Mouse (Mus musculus) neural tube, embryonic 11.5 days (tissue): ENCODE data around the gene Olfr968. TPM values are rescaled to one million over a fixed set of nuclear protein-coding genes. Genes with fewer than 3 reads are reported as not detected.

Experiments used
- ATAC-seq: fragments of 200-750 bp; cut with Nextera tagmentation; 2 replicates; pipeline ENCODE4 v1.8.0; 2017; ENCODE audit warnings: moderate number of reproducible peaks, mild to moderate bottlenecking, moderate TSS enrichment, moderate library complexity; ENCODE audit not compliant: insufficient read depth, low FRiP score, low TSS enrichment
- DNase-seq: peaks from one replicate; pipeline ENCODE4 v3.0.0-alpha.2; 2015; ENCODE audit warnings: low spot score
- H3K27ac ChIP-seq: fragments of 300-500 bp; sonication (generic); 2 replicates; pipeline ENCODE4 v1.5.1; 2014; ENCODE audit warnings: low read depth, mild to moderate bottlenecking, low read length
- H3K27me3 ChIP-seq: fragments of 300-500 bp; sonication (generic); 2 replicates; pipeline ENCODE4 v1.6.1; 2014; ENCODE audit warnings: mild to moderate bottlenecking, low read length, mixed read lengths; ENCODE audit not compliant: control insufficient read depth, insufficient read depth
- H3K36me3 ChIP-seq: fragments of 300-500 bp; sonication (generic); 2 replicates; pipeline ENCODE4 v1.6.1; 2014; ENCODE audit warnings: mild to moderate bottlenecking, low read length, moderate library complexity, mixed read lengths; ENCODE audit not compliant: control insufficient read depth, insufficient read depth
- H3K4me1 ChIP-seq: fragments of 300-500 bp; sonication (generic); 2 replicates; pipeline ENCODE4 v1.6.1; 2014; ENCODE audit warnings: low read length, mixed read lengths; ENCODE audit not compliant: control insufficient read depth, insufficient read depth
- H3K4me2 ChIP-seq: fragments of 300-500 bp; sonication (generic); 2 replicates; pipeline ENCODE4 v1.6.1; 2014; ENCODE audit warnings: low read depth, mild to moderate bottlenecking, moderate library complexity
- H3K4me3 ChIP-seq: fragments of 300-500 bp; sonication (generic); 2 replicates; pipeline ENCODE4 v1.5.1; 2014; ENCODE audit warnings: low read depth, low read length
- H3K9ac ChIP-seq: fragments of 300-500 bp; sonication (generic); 2 replicates; pipeline ENCODE4 v1.6.1; 2014; ENCODE audit warnings: mild to moderate bottlenecking, low read length
- H3K9me3 ChIP-seq: fragments of 300-500 bp; sonication (generic); 2 replicates; pipeline ENCODE4 v1.6.1; 2016; ENCODE audit warnings: low read length; ENCODE audit not compliant: control insufficient read depth
- WGBS: fragments of 180-500 bp; shearing (Covaris S2); extraction: QIAGEN DNeasy Blood & Tissue Kit; methylation state at CpG from one replicate; pipeline ENCODE4 v1.1.7; 2014; 5-methylcytosine and 5-hydroxymethylcytosine counted together
- polyA plus RNA-seq: library from polyadenylated mRNA; unstranded; fragments of >200 nt; fragmentation: Nextera tagmentation; extraction: Ambion mirVana; gene quantifications from 2 replicates; pipeline ENCODE4 v1.2.1, GENCODE M21; 2014

The Olfr968 gene
- not detected in 2 replicates for polyA plus RNA-seq

DNA sequence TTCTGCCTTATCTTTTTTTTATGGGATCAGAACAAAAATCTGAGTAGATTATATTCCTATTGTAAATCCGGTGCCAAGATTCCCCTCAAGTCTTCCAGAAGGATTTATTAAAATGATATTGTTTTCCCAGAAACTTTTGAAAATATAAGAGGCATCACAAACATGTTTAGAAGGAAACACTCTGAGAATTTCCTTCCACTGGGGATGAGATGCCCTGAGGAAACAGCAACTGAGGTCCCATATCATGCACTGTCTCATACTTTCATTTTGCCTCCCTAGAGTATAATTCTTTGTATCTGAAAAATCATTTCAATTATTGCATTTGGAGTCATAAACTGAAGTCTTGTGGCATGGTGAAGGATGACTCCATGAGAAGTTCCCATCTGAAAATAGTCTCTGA is at the start of gene Olfr968:
Gene Olfr968, minus strand, starts transcription at position 101 of the 400 bp plus-strand sequence.
- WGBS: 85% methylated on average over 1 of the region's 1 CpGs
- H3K27me3 ChIP-seq: no peaks in the 10 kb centered on the region
- H3K9ac ChIP-seq: no peak within 1 kb of the TSS
- no peak within 1 kb of the TSS for H3K4me3 ChIP-seq
- no peak within 1 kb of the TSS for H3K4me2 ChIP-seq
- H3K4me1 ChIP-seq: no peaks in the 10 kb centered on the region
- ATAC-seq: no peak
- no peak for DNase-seq
- H3K27ac ChIP-seq: no peak within 1 kb of the TSS
- H3K9me3 ChIP-seq: no peaks in the 10 kb centered on the region
- H3K36me3 ChIP-seq: no peaks in the 10 kb centered on the region

GRCm38 (mm10) chr9:39808560-39808959 is 25.5 kb upstream of the Olfr968 start, which contains the start of gene Olfr970:
Gene Olfr970, plus strand, starts transcription at chr9:39808860.
- Histone ChIP-seq H3K9me3 (no peaks in the 10 kb centered on the region), H3K4me1 (no peaks in the 10 kb centered on the region), H3K4me3 (no peak within 1 kb of the TSS), H3K9ac (no peak within 1 kb of the TSS), H3K36me3 (no peaks in the 10 kb centered on the region), H3K27me3 (no peaks in the 10 kb centered on the region), H3K27ac (no peak within 1 kb of the TSS), H3K4me2 (no peak within 1 kb of the TSS)
- WGBS: 76% methylated on average over 4 of the region's 4 CpGs
- ATAC-seq: no peak
- no peak for DNase-seq

- Histone ChIP-seq H3K4me3 (no peak within 1 kb of the TSS), H3K4me2 (no peak within 1 kb of the TSS), H3K9me3 (no peaks in the 10 kb centered on the region), H3K27ac (no peak within 1 kb of the TSS), H3K27me3 (no peaks in the 10 kb centered on the region), H3K36me3 (no peaks in the 10 kb centered on the region), H3K9ac (no peak within 1 kb of the TSS), H3K4me1 (no peaks in the 10 kb centered on the region)
- DNase-seq (no peak), ATAC-seq (no peak)
- 71% methylated on average over 2 of the region's 2 CpGs for WGBS
Measured at GRCm38 (mm10) chr9:39790558-39790957, 7.5 kb upstream of the Olfr968 start, which contains the start of gene Olfr969. Gene Olfr969, plus strand, starts transcription at chr9:39790945.

DNA sequence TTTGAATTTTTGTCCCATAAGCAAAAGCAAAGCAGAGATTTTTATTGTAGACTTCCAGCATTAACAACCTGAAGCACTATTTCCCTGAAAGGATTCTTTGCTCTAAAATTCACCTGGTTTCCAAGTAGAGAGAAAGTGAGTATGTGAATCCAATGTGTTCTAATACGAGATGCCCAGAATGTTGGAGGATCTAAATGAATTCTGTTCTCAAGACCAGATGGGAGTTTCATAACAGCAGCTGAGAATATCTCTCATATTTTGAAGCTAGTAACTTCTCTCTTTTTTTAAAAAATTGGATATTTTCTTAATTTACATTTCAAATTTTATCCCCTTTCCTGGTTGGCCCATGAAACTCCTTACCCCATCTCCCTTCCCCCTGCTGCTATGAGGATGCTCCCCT is 36.6 kb downstream of the Olfr968 start:
- H3K9me3 ChIP-seq: no peaks in the 10 kb centered on the region
- H3K27me3 ChIP-seq: no peaks in the 10 kb centered on the region
- no peak overlapping the region for H3K4me3 ChIP-seq
- DNase-seq: no peak
- WGBS: 83% methylated on average over 1 of the region's 1 CpGs
- H3K36me3 ChIP-seq: no peaks in the 10 kb centered on the region
- H3K9ac ChIP-seq: no peak overlapping the region
- H3K27ac ChIP-seq: no peak overlapping the region
- ATAC-seq: no peak
- no peaks in the 10 kb centered on the region for H3K4me1 ChIP-seq
- H3K4me2 ChIP-seq: no peak overlapping the region

GRCm38 (mm10) chr9:39745949-39746348 is 37.1 kb downstream of the Olfr968 start, which contains the start of gene Olfr967:
Gene Olfr967, plus strand, starts transcription at chr9:39746249.
- H3K9me3 ChIP-seq: no peaks in the 10 kb centered on the region
- H3K4me3 ChIP-seq: no peak within 1 kb of the TSS
- H3K27ac ChIP-seq: no peak within 1 kb of the TSS
- H3K4me2 ChIP-seq: no peak within 1 kb of the TSS
- ATAC-seq (no peak), DNase-seq (no peak)
- no peak within 1 kb of the TSS for H3K9ac ChIP-seq
- no peaks in the 10 kb centered on the region for H3K27me3 ChIP-seq
- no peaks in the 10 kb centered on the region for H3K4me1 ChIP-seq
- no peaks in the 10 kb centered on the region for H3K36me3 ChIP-seq

DNA sequence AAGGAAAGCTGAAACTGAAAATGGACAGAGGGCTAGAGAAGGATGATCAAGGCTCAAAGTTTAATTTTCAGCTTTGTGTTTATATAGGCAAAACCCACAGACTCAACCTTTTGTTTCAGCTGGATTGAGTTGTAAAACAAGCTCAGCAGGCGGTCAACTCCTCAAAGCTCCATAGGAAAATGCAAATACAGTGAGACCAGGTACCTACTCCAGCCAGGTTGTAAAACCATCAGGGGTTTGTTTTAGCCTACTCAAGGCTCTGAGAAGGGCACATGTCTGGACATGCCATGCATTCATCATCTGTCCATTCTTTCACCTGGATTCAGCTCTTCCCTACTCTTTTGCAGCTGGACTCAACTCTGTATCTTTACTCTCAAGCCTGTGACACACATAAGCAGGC is 42.3 kb downstream of the Olfr968 start:
- WGBS: 100% methylated on average over 1 of the region's 1 CpGs
- Histone ChIP-seq H3K4me2 (no peak overlapping the region), H3K9me3 (no peaks in the 10 kb centered on the region), H3K27ac (no peak overlapping the region), H3K4me3 (no peak overlapping the region), H3K9ac (no peak overlapping the region), H3K27me3 (no peaks in the 10 kb centered on the region), H3K36me3 (no peaks in the 10 kb centered on the region), H3K4me1 (no peaks in the 10 kb centered on the region)
- DNase-seq (no peak), ATAC-seq (no peak)

- ATAC-seq: no peak
- H3K9ac ChIP-seq: no peak within 1 kb of the TSS
- no peak within 1 kb of the TSS for H3K27ac ChIP-seq
- H3K27me3 ChIP-seq: no peaks in the 10 kb centered on the region
- H3K36me3 ChIP-seq: no peaks in the 10 kb centered on the region
- no peaks in the 10 kb centered on the region for H3K9me3 ChIP-seq
- H3K4me2 ChIP-seq: no peak within 1 kb of the TSS
- no peak for DNase-seq
- no peak within 1 kb of the TSS for H3K4me3 ChIP-seq
- no peaks in the 10 kb centered on the region for H3K4me1 ChIP-seq
Measured at GRCm38 (mm10) chr9:39730678-39731077, 52.4 kb downstream of the Olfr968 start, which contains the start of gene Olfr150. Gene Olfr150, plus strand, starts transcription at chr9:39730978.

Other genes with a start within 250 kb of the Olfr968 start
- not detected in 2 replicates for gene Olfr958, start 229.2 kb downstream of the Olfr968 start, polyA plus RNA-seq
- not detected in 2 replicates for gene Olfr959, start 207.7 kb downstream of the Olfr968 start, polyA plus RNA-seq
- gene AW551984, start 178.8 kb downstream of the Olfr968 start, polyA plus RNA-seq: 19.5 and 22.8 TPM in 2 replicates
- gene Olfr148, start 172.6 kb downstream of the Olfr968 start, polyA plus RNA-seq: 0.08 TPM in 1 of 2 replicates, not detected in the other
- gene Olfr960, start 161.9 kb downstream of the Olfr968 start, polyA plus RNA-seq: not detected in 2 replicates
- gene Olfr961, start 138.2 kb downstream of the Olfr968 start, polyA plus RNA-seq: not detected in 2 replicates
- not detected in 2 replicates for gene Olfr963, start 116.0 kb downstream of the Olfr968 start, polyA plus RNA-seq
- not detected in 2 replicates for gene Olfr149, start 76.1 kb downstream of the Olfr968 start, polyA plus RNA-seq
- gene Olfr965, start 71.9 kb downstream of the Olfr968 start, polyA plus RNA-seq: not detected in 2 replicates
- not detected in 2 replicates for gene Olfr150, start 52.3 kb downstream of the Olfr968 start, polyA plus RNA-seq
- not detected in 2 replicates for gene Olfr967, start 37.0 kb downstream of the Olfr968 start, polyA plus RNA-seq
- gene Olfr969, start 7.7 kb upstream of the Olfr968 start, polyA plus RNA-seq: not detected in 2 replicates
- gene Olfr970, start 25.6 kb upstream of the Olfr968 start, polyA plus RNA-seq: not detected in 2 replicates
- not detected in 2 replicates for gene Olfr971, start 53.6 kb upstream of the Olfr968 start, polyA plus RNA-seq
- gene Olfr972, start 83.2 kb upstream of the Olfr968 start, polyA plus RNA-seq: not detected in 2 replicates
- not detected in 2 replicates for gene Olfr229, start 124.1 kb upstream of the Olfr968 start, polyA plus RNA-seq
- gene Olfr974, start 154.2 kb upstream of the Olfr968 start, polyA plus RNA-seq: not detected in 2 replicates
- not detected in 2 replicates for gene Olfr975, start 168.8 kb upstream of the Olfr968 start, polyA plus RNA-seq
- gene Olfr976, start 177.9 kb upstream of the Olfr968 start, polyA plus RNA-seq: not detected in 2 replicates
- not detected in 2 replicates for gene Olfr978, start 208.9 kb upstream of the Olfr968 start, polyA plus RNA-seq
- not detected in 2 replicates for gene Olfr979, start 220.2 kb upstream of the Olfr968 start, polyA plus RNA-seq
- not detected in 2 replicates for gene Olfr980, start 226.3 kb upstream of the Olfr968 start, polyA plus RNA-seq
- not detected in 2 replicates for gene Olfr981, start 238.2 kb upstream of the Olfr968 start, polyA plus RNA-seq